Mouse (Mus musculus) MEL (cell line): ENCODE measurements around the gene Mei4.

Experiments
- CTCF ChIP-seq, 3 experiments: IDR thresholded peaks in 2 of 3; conservative IDR thresholded peaks in 1 of 3; 2 replicates each; pipeline ENCODE4 v1.5.1; 2011 to 2012; ENCODE audit warnings: low read length in 3 of 3, low read depth in 2 of 3, mild to moderate bottlenecking in 2 of 3, improper control_type of control experiment in 1 of 3, inconsistent platforms in 1 of 3, mixed read lengths in 1 of 3, moderate library complexity in 1 of 3; ENCODE audit not compliant: control insufficient read depth in 1 of 3, insufficient read depth in 1 of 3, poor library complexity in 1 of 3, severe bottlenecking in 1 of 3
- HCFC1 ChIP-seq: IDR thresholded peaks from 2 replicates; pipeline ENCODE4 v1.6.1; 2012; ENCODE audit warnings: low read depth, mild to moderate bottlenecking, inconsistent platforms, low read length, improper control_type of control experiment, moderate library complexity
- MAZ ChIP-seq: IDR thresholded peaks from 2 replicates; pipeline ENCODE4 v1.6.1; 2012; ENCODE audit warnings: low read depth, mild to moderate bottlenecking, inconsistent platforms, low read length, improper control_type of control experiment
- NRF1 ChIP-seq: IDR thresholded peaks from 2 replicates; pipeline ENCODE4 v1.6.1; 2014; ENCODE audit warnings: low read depth, mild to moderate bottlenecking, inconsistent platforms, low read length, improper control_type of control experiment, moderate library complexity; ENCODE audit not compliant: poor library complexity, insufficient read depth, severe bottlenecking
- POLR2A ChIP-seq, 2 experiments: IDR thresholded peaks; 2 replicates each; pipeline ENCODE4 v1.6.1; 2011 to 2012; ENCODE audit warnings: low read length in 2 of 2, mild to moderate bottlenecking in 2 of 2, control low read depth in 1 of 2, improper control_type of control experiment in 1 of 2, low read depth in 1 of 2, moderate library complexity in 1 of 2; ENCODE audit not compliant: control insufficient read depth in 1 of 2, insufficient read depth in 1 of 2, poor library complexity in 1 of 2

DNA sequence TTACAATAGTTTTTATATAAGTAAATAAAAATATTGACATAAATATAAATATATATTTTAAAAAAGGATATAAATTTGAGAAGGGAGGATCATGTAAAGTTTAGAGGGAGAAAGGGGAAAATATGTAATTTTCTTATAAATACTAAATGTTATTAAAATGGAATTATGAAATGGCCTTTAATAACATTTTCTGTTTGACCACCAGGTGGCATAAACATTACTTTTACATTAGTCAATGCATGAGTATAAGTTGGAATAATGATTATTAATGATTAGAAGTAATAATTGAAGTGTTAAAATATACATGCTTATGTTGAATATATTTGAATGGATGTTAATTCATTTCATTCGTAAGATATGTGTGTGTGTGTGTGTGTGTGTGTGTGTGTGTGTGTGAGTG lies 58.0 kb downstream of the Mei4 start:
- TF ChIP-seq CTCF (IDR thresholded peaks at IDR 0.05 in 2 of 3, conservative IDR thresholded peaks at IDR 0.05 in 1 of 3; ENCODE audit: control insufficient read depth in 1 of 3, insufficient read depth in 1 of 3, low read depth in 2 of 3, low read length in 3 of 3, poor library complexity in 1 of 3, severe bottlenecking in 1 of 3) (peak in 2 of 3 experiments; percentile 14 to 48; a peak in 2 of 6 replicates), HCFC1 (no peak), NRF1 (no peak), MAZ (no peak), POLR2A (IDR thresholded peaks at IDR 0.05; ENCODE audit: control insufficient read depth in 1 of 2, insufficient read depth in 1 of 2, low read depth in 1 of 2, low read length in 2 of 2, poor library complexity in 1 of 2) (no peak)
